Mouse (Mus musculus) ovary, adult 10 weeks (tissue): ENCODE data around the gene Pigh. TPM values are rescaled to one million over a fixed set of nuclear protein-coding genes. Genes with fewer than 3 reads are reported as not detected.

ENCODE experiments used
- polyA plus RNA-seq: library from polyadenylated mRNA; stranded (reverse); fragments of 350-450 nt; fragmentation: Illumina TruSeq; extraction: RNeasy Lipid Tissue Mini Kit (QIAGEN cat#74804); gene quantifications from one replicate; pipeline ENCODE4 v1.2.3, GENCODE M21; 2014

Gene Pigh
- polyA plus RNA-seq, result 34.4 TPM

GRCm38 (mm10) chr12:79089182-79089812, at the start of gene Pigh:
Gene Pigh (minus strand): TSS chr12:79089651.

GRCm38 (mm10) chr12:79130299-79131177, 41.1 kb upstream of the Pigh start, which contains the start of gene Arg2:
Gene Arg2 (plus strand): TSS chr12:79130777.

Other genes with a start within 250 kb of the Pigh start
- 87.8 TPM for gene Atp6v1d, start 228.0 kb downstream of the Pigh start, polyA plus RNA-seq
- gene Eif2s1, start 227.8 kb downstream of the Pigh start, polyA plus RNA-seq, result 178 TPM
- gene Plek2, start 182.7 kb downstream of the Pigh start, polyA plus RNA-seq, result 1.5 TPM
- 9.6 TPM for gene Tmem229b, start 82.0 kb downstream of the Pigh start, polyA plus RNA-seq
- gene Plekhh1, start 60.5 kb downstream of the Pigh start, polyA plus RNA-seq, result 25.8 TPM
- 16.9 TPM for gene Arg2, start 41.1 kb upstream of the Pigh start, polyA plus RNA-seq
- gene Vti1b, start 83.0 kb upstream of the Pigh start, polyA plus RNA-seq, result 61.5 TPM
- gene Rdh11, start 102.6 kb upstream of the Pigh start, polyA plus RNA-seq, result 44.9 TPM
- gene Rdh12, start 119.3 kb upstream of the Pigh start, polyA plus RNA-seq, result 1.1 TPM
- gene Zfyve26, start 206.7 kb upstream of the Pigh start, polyA plus RNA-seq, result 10.6 TPM
- 4.7 TPM for gene Rad51b, start 207.6 kb upstream of the Pigh start, polyA plus RNA-seq